Mouse (Mus musculus) limb, embryonic 13.5 days (tissue): ENCODE results near the gene Siglec1. TPM values are rescaled to one million over a fixed set of nuclear protein-coding genes. Genes with fewer than 3 reads are reported as not detected.

Source experiments
- ATAC-seq: fragments of 200-750 bp; cut with Nextera tagmentation; 2 replicates; pipeline ENCODE4 v1.8.0; 2017; ENCODE audit warnings: low read depth, moderate number of reproducible peaks, moderate TSS enrichment; ENCODE audit not compliant: low FRiP score
- H3K27ac ChIP-seq: fragments of 300-500 bp; sonication (generic); 2 replicates; pipeline ENCODE4 v1.5.1; 2015; ENCODE audit warnings: inconsistent platforms, mild to moderate bottlenecking, moderate library complexity
- H3K27me3 ChIP-seq: fragments of 300-500 bp; sonication (generic); 2 replicates; pipeline ENCODE4 v1.6.1; 2015; ENCODE audit warnings: mild to moderate bottlenecking, inconsistent platforms
- H3K36me3 ChIP-seq: fragments of 300-500 bp; sonication (generic); 2 replicates; pipeline ENCODE4 v1.6.1; 2015; ENCODE audit warnings: inconsistent platforms, mild to moderate bottlenecking, moderate library complexity
- H3K4me1 ChIP-seq: fragments of 300-500 bp; sonication (generic); 2 replicates; pipeline ENCODE4 v1.6.1; 2015; ENCODE audit warnings: inconsistent platforms
- H3K4me2 ChIP-seq: fragments of 300-500 bp; sonication (generic); replicated peaks from 2 replicates; pipeline ENCODE4 v1.6.1; 2015; ENCODE audit warnings: inconsistent platforms, mild to moderate bottlenecking, moderate library complexity
- H3K4me3 ChIP-seq: fragments of 300-500 bp; sonication (generic); 2 replicates; pipeline ENCODE4 v1.5.1; 2015; ENCODE audit warnings: moderate library complexity, mild to moderate bottlenecking, inconsistent platforms
- H3K9ac ChIP-seq: fragments of 300-500 bp; sonication (generic); 2 replicates; pipeline ENCODE4 v1.6.1; 2015; ENCODE audit warnings: mild to moderate bottlenecking, inconsistent platforms
- H3K9me3 ChIP-seq: fragments of 300-500 bp; sonication (generic); 2 replicates; pipeline ENCODE4 v1.6.1; 2016; ENCODE audit warnings: inconsistent platforms
- WGBS: fragments of 180-500 bp; shearing (Covaris S2); methylation state at CpG from one replicate; pipeline ENCODE4 v1.1.7; 2015; 5-methylcytosine and 5-hydroxymethylcytosine counted together
- microRNA-seq: library from miRNA; unstranded; fragments of <30 nt; microRNA quantifications from one replicate; pipeline ENCODE4, GENCODE M21; 2016
- polyA plus RNA-seq: library from polyadenylated mRNA; unstranded; fragments of >200 nt; fragmentation: Nextera tagmentation; extraction: Ambion mirVana; gene quantifications from 2 replicates; pipeline ENCODE4 v1.2.1, GENCODE M21; 2015

Gene Siglec1
- polyA plus RNA-seq, 1 experiment from 2014 or later, result 0.17 TPM

- WGBS, result 68% methylated on average over 9 of the region's 9 CpGs
- no peak for ATAC-seq
- Histone ChIP-seq H3K9me3 (peaks cover 9% of the 10 kb centered on the region; the same call in 1 of the 2 replicates), H3K27me3 (no peaks in the 10 kb centered on the region), H3K27ac (peak overlapping the region; percentile 2; the same call in 1 of the 2 replicates), H3K4me3 (no peak overlapping the region), H3K4me1 (no peaks in the 10 kb centered on the region), H3K9ac (no peak overlapping the region), H3K4me2 (no peak overlapping the region), H3K36me3 (peaks cover 34% of the 10 kb centered on the region)
Observed at GRCm38 (mm10) chr2:131029065-131029935, 57.3 kb downstream of the Siglec1 start.

- no peak overlapping the region for H3K27ac ChIP-seq
- H3K36me3 ChIP-seq, result peaks cover 56% of the 10 kb centered on the region
- H3K4me3 ChIP-seq, result no peak overlapping the region
- no peak for ATAC-seq
- no peaks in the 10 kb centered on the region for H3K27me3 ChIP-seq
- H3K9ac ChIP-seq, result no peak overlapping the region
- no peak overlapping the region for H3K4me2 ChIP-seq
- no peaks in the 10 kb centered on the region for H3K4me1 ChIP-seq
- no peaks in the 10 kb centered on the region for H3K9me3 ChIP-seq
- 78% methylated on average over 3 of the region's 3 CpGs for WGBS
Observed at GRCm38 (mm10) chr2:131026941-131027340, 59.6 kb downstream of the Siglec1 start.

- Histone ChIP-seq H3K4me2 (no peak overlapping the region), H3K27ac (no peak overlapping the region), H3K4me1 (no peaks in the 10 kb centered on the region), H3K9ac (no peak overlapping the region), H3K36me3 (peaks cover 67% of the 10 kb centered on the region), H3K27me3 (no peaks in the 10 kb centered on the region), H3K4me3 (no peak overlapping the region), H3K9me3 (no peaks in the 10 kb centered on the region)
- ATAC-seq, result no peak
- WGBS, result 97% methylated on average over 2 of the region's 2 CpGs
Observed at GRCm38 (mm10) chr2:131025230-131025629, 61.3 kb downstream of the Siglec1 start.

Small RNAs within 50 kb of the gene (microRNA-seq; reads per million reads assigned to microRNA genes)
- not detected for gene Mir6973b

Other genes with a start within 250 kb of the Siglec1 start
- gene 4930402H24Rik, start 180.4 kb downstream of the Siglec1 start, polyA plus RNA-seq, result 38.6 and 43.1 TPM in 2 replicates
- 8.5 and 9.1 TPM in 2 replicates for gene Atrn, start 180.3 kb downstream of the Siglec1 start, polyA plus RNA-seq
- 27.4 and 29.2 TPM in 2 replicates for gene Gfra4, start 43.7 kb downstream of the Siglec1 start, polyA plus RNA-seq
- 26.5 and 28.5 TPM in 2 replicates for gene Adam33, start 23.0 kb downstream of the Siglec1 start, polyA plus RNA-seq
- 22.0 and 22.9 TPM in 2 replicates for gene Hspa12b, start 40.5 kb upstream of the Siglec1 start, polyA plus RNA-seq
- not detected in 2 replicates for gene Gm11037, start 46.7 kb upstream of the Siglec1 start, polyA plus RNA-seq
- gene 1700037H04Rik, start 73.3 kb upstream of the Siglec1 start, polyA plus RNA-seq, result 55.2 and 56.0 TPM in 2 replicates
- gene Cenpb, start 93.3 kb upstream of the Siglec1 start, polyA plus RNA-seq, result 11.2 and 11.6 TPM in 2 replicates
- 57.6 and 60.3 TPM in 2 replicates for gene Cdc25b, start 100.2 kb upstream of the Siglec1 start, polyA plus RNA-seq
- gene Spef1, start 100.5 kb upstream of the Siglec1 start, polyA plus RNA-seq, result 4.7 and 5.5 TPM in 2 replicates
- 28.0 and 31.3 TPM in 2 replicates for gene Ap5s1, start 120.3 kb upstream of the Siglec1 start, polyA plus RNA-seq
- 16.6 and 16.7 TPM in 2 replicates for gene Mavs, start 147.3 kb upstream of the Siglec1 start, polyA plus RNA-seq
- gene Pank2, start 175.7 kb upstream of the Siglec1 start, polyA plus RNA-seq, result 39.0 and 39.3 TPM in 2 replicates